Mouse (Mus musculus) embryo, embryonic 9.5 days (tissue): ENCODE data around the gene Gm4565.
"Not testable (repeated sequence)": the region's sequence is repeated elsewhere in the genome, so short reads cannot be mapped to it uniquely, and the experiment has no call there.

Source experiments
- DNase-seq: peaks from one replicate; pipeline ENCODE4 v3.0.0-alpha.2; 2017; ENCODE audit errors: extremely low spot score

Gene Gm4565

DNA sequence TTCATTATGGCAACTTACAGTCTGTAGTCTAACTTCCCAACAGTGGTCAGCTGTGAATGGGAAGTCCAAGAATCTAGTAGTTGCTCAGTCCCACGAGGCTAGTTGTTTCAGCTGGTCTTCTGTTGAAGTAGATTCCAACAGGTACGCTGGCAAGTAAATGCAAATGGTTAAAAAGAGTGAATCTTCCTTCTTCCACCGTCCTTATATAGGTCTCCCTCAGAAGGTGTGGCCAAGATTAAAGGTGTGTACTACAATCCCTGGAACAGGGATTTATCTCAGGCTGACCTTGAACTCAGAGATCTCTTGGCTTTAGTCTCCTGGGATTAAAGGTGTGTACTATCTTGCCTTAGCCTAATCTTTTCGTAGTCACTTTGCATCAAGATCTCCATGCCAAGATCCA lies at the start of gene Gm4565:
Gene Gm4565, minus strand, starts transcription at position 101 of the 400 bp plus-strand sequence.
- DNase-seq: not testable (repeated sequence)

GRCm38 (mm10) chr7:22565243-22565642 lies 22.7 kb downstream of the Gm4565 start, which contains the start of gene Gm4201:
Gene Gm4201 (minus strand): TSS chr7:22565343.
- DNase-seq: not testable (repeated sequence)

DNA sequence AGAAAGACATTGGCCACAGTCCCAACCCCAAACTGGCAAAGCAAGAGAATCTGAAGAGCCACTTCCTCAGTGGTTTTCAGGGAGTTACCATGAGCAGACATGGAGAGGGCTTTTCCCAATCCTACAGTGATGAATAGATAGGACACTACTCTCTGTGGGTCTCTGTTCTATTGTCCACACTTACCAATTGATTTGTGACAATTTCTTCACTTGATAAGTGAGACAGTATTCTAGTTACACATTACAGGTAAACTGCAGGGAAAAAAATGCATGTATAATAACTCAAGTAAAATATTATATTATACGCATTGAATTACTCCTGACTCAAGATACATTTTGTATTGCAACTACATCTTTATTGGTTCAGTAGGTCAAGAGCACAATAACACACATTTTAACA lies 53.1 kb downstream of the Gm4565 start, which contains the start of gene Gm8677:
Gene Gm8677, minus strand, starts transcription at position 101 of the 400 bp plus-strand sequence.
- DNase-seq: not testable (repeated sequence)
